Mouse (Mus musculus): ENCODE measurements around the gene Rbp7. TPM values are rescaled to one million over a fixed set of nuclear protein-coding genes. Genes with fewer than 3 reads are reported as not detected.
"Not testable (repeated sequence)": the region's sequence is repeated elsewhere in the genome, so short reads cannot be mapped to it uniquely, and the experiment has no call there.

The Rbp7 gene
- total and polyA plus RNA-seq, 2 experiments from 2014 or later: 2.2 to 64.1 TPM

DNA sequence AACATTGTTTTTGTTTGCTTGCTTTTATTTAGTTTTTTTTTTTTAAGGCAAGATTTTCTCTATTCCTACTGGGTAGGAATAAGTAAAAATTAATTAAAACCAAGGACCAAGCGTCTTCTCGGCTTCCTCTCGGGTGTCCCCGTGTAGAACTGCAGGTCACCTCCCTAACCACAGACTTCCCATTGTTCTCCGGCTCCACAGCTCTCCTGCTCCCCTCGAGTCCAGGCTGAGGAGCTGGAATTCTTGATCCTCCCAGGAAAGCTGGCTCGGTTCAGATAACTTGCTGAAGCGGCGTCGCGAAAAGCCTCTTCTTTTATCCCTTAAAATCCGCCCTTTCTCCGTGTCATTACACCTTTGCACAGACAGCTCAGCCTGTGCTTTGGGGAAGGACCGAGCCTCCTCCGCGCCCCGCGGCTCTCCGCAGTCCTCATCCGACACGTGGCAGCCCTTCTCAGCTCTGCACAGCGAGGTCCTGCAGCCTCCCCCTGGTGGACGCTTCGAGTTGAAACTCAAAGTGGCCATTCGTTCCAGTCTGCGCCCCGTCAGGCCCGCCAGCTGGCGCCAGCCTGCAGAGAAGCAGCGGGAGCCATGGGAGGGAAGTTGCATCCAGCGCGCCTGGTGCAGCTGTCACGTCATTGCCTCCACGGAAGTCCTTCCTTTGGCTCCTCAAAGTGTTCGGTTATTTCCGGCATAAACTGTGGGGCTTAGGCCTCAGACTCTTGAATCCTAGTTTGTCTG, 9.6 kb downstream of the Rbp7 start:
- TF ChIP-seq CTCF (IDR thresholded peaks at IDR 0.05; ENCODE audit: low read depth): peak; percentile 98
- TF ChIP-seq EP300 (IDR thresholded peaks at IDR 0.05; ENCODE audit: low read depth): peak; percentile 44; the same call in 1 of the 2 replicates
- Histone ChIP-seq H3K9me3 (replicated peaks; ENCODE audit: control insufficient read depth, low read length) (no peaks in the 10 kb centered on the region), H3K27me3 (ENCODE audit: control insufficient read depth, insufficient read depth, low read length) (no peaks in the 10 kb centered on the region), H3K4me3 (ENCODE audit: low read depth, low read length) (peak overlapping the region; percentile 30), H3K27ac (ENCODE audit: low read depth) (peak overlapping the region; percentile 85), H3K4me2 (ENCODE audit: low read depth, low read length) (peak overlapping the region; percentile 54), H3K4me1 (ENCODE audit: control insufficient read depth, insufficient read depth) (peaks cover 14% of the 10 kb centered on the region; the same call in 1 of the 2 replicates), H3K9ac (replicated peaks; ENCODE audit: low read depth, low read length) (0 out of 2 replicates have a peak overlapping the region, but pooled peaks have one; percentile 10), H3K36me3 (replicated peaks; ENCODE audit: control insufficient read depth, insufficient read depth, low read length) (no peaks in the 10 kb centered on the region)
- DNase-seq (ENCODE audit: low spot score) (peak; percentile 96), ATAC-seq (ENCODE audit: insufficient read depth, low read depth) (peak; percentile 97)
- under 1% methylated on average over 36 of the region's 36 CpGs for WGBS

DNA sequence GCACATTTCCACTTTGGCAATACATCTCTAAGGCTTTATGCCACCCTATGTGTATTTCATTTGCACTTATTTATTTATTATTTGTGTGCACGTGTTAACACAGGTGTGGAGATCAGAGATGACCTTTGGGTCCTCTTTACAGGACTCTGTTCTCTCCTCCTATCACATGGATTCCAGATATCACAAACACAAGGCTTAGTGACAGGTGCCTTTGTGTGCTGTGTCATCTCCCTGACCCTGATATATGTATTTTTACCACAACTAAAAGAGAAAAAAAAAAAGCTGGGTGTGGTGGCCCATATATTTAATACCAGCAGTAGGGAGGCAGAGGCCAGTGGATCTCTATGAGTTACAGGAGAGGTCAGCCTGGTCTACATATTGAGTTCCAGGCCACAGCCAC, 10.3 kb downstream of the Rbp7 start:
- no peaks in the 10 kb centered on the region for H3K9me3 ChIP-seq (replicated peaks; ENCODE audit: control insufficient read depth, low read length)
- H3K4me3 ChIP-seq (ENCODE audit: low read depth, low read length): no peak overlapping the region
- H3K36me3 ChIP-seq (replicated peaks; ENCODE audit: control insufficient read depth, insufficient read depth, low read length): no peaks in the 10 kb centered on the region
- TF ChIP-seq EP300 (IDR thresholded peaks at IDR 0.05; ENCODE audit: low read depth) (no peak), CTCF (IDR thresholded peaks at IDR 0.05; ENCODE audit: low read depth) (no peak)
- no peak overlapping the region for H3K27ac ChIP-seq (ENCODE audit: low read depth)
- no peak for DNase-seq (ENCODE audit: low spot score)
- H3K4me2 ChIP-seq (ENCODE audit: low read depth, low read length): no peak overlapping the region
- ATAC-seq (ENCODE audit: insufficient read depth, low read depth): no peak
- no peaks in the 10 kb centered on the region for H3K27me3 ChIP-seq (ENCODE audit: control insufficient read depth, insufficient read depth, low read length)
- 51% methylated on average over 1 of the region's 1 CpGs for WGBS
- H3K4me1 ChIP-seq (ENCODE audit: control insufficient read depth, insufficient read depth): peaks cover 14% of the 10 kb centered on the region; the same call in 1 of the 2 replicates
- H3K9ac ChIP-seq (replicated peaks; ENCODE audit: low read depth, low read length): no peak overlapping the region

DNA sequence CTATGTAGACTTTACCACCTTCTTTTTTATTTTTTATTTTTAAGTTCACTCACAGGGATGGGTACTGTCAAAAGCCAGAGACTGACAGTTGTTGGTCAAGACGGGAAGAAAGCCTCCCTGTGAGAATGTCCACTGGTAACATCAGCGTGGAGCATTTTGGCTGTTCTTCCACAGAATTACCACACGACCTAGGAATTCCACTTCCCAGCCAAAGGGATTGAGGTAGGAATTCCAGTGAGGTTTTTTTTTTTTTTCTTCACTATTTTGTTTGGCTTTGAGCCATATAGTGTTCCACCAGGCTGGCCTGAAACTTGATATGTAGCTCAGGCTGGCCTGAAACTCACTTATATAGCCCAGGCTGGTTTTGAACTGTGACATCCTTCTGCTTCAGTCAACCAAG, 12.3 kb downstream of the Rbp7 start:
- H3K27ac ChIP-seq (ENCODE audit: low read depth): peak overlapping the region; percentile 38; the same call in 1 of the 2 replicates

DNA sequence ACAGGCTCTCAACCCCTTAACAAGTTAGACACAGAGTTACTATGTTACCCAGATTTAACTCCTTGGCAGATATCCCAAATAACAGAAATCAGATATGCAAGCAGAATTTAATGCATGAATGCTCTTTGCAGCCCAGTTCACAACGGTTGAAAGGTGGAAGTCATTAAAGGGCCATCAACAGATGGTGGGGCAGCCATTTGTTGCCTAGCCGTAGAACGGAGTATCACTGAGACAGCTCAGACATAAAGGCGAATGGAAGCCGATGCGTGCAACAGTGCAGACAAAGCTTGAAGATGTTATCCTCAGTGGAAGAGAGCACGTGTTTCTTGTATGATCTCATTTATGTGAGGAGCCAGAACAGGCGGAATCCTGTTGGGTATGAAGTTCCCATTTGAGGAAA, 14.2 kb downstream of the Rbp7 start:
- H3K4me3 ChIP-seq (ENCODE audit: low read depth, low read length): no peak overlapping the region
- WGBS: 67% methylated on average over 8 of the region's 8 CpGs
- DNase-seq (ENCODE audit: low spot score): no peak
- peaks cover 6% of the 10 kb centered on the region; the same call in 1 of the 2 replicates for H3K4me1 ChIP-seq (ENCODE audit: control insufficient read depth, insufficient read depth)
- no peak overlapping the region for H3K27ac ChIP-seq (ENCODE audit: low read depth)
- TF ChIP-seq EP300 (IDR thresholded peaks at IDR 0.05; ENCODE audit: low read depth): no peak
- TF ChIP-seq CTCF (IDR thresholded peaks at IDR 0.05; ENCODE audit: low read depth): no peak
- no peak for ATAC-seq (ENCODE audit: insufficient read depth, low read depth)
- no peaks in the 10 kb centered on the region for H3K36me3 ChIP-seq (replicated peaks; ENCODE audit: control insufficient read depth, insufficient read depth, low read length)
- H3K9ac ChIP-seq (replicated peaks; ENCODE audit: low read depth, low read length): no peak overlapping the region
- no peaks in the 10 kb centered on the region for H3K27me3 ChIP-seq (ENCODE audit: control insufficient read depth, insufficient read depth, low read length)
- H3K4me2 ChIP-seq (ENCODE audit: low read depth, low read length): no peak overlapping the region
- no peaks in the 10 kb centered on the region for H3K9me3 ChIP-seq (replicated peaks; ENCODE audit: control insufficient read depth, low read length)

More for the DNA sequence above, 12.3 kb downstream of the Rbp7 start:
- DNase-seq (ENCODE audit: low spot score) (peak; percentile 39), ATAC-seq (ENCODE audit: insufficient read depth, low read depth) (no peak)
- Histone ChIP-seq H3K27me3 (ENCODE audit: control insufficient read depth, insufficient read depth, low read length) (no peaks in the 10 kb centered on the region), H3K4me1 (ENCODE audit: control insufficient read depth, insufficient read depth) (peaks cover 14% of the 10 kb centered on the region; the same call in 1 of the 2 replicates), H3K9ac (replicated peaks; ENCODE audit: low read depth, low read length) (no peak overlapping the region), H3K4me2 (ENCODE audit: low read depth, low read length) (no peak overlapping the region), H3K4me3 (ENCODE audit: low read depth, low read length) (no peak overlapping the region), H3K9me3 (replicated peaks; ENCODE audit: control insufficient read depth, low read length) (no peaks in the 10 kb centered on the region), H3K36me3 (replicated peaks; ENCODE audit: control insufficient read depth, insufficient read depth, low read length) (no peaks in the 10 kb centered on the region)
- WGBS: 13% methylated on average over 3 of the region's 3 CpGs
- TF ChIP-seq EP300 (IDR thresholded peaks at IDR 0.05; ENCODE audit: low read depth): no peak
- TF ChIP-seq CTCF (IDR thresholded peaks at IDR 0.05; ENCODE audit: low read depth): no peak

DNA sequence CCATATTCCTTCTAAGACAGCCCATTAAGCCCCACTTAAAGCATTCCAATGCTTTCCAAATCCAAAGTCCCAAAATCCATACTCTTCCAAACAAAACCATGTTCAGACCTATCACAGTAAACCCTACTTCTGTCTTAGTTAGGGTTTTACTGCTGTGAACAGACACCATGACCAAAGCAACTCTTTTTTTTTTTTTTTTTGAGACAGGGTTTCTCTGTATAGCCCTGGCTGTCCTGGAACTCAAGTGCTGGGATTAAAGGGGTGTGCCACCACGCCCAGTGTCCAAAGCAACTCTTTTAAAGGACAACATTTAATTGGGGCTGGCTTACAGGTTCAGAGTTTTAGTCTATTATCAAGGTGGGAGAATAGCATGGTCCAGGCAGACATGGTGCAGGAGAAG, 22.9 kb downstream of the Rbp7 start:
- H3K9ac ChIP-seq (replicated peaks; ENCODE audit: low read depth, low read length); H3K4me3 ChIP-seq (ENCODE audit: low read depth, low read length); H3K4me2 ChIP-seq (ENCODE audit: low read depth, low read length); H3K27me3 ChIP-seq (ENCODE audit: control insufficient read depth, insufficient read depth, low read length); H3K4me1 ChIP-seq (ENCODE audit: control insufficient read depth, insufficient read depth); DNase-seq (ENCODE audit: low spot score); ATAC-seq (ENCODE audit: insufficient read depth, low read depth); H3K9me3 ChIP-seq (replicated peaks; ENCODE audit: control insufficient read depth, low read length); H3K36me3 ChIP-seq (replicated peaks; ENCODE audit: control insufficient read depth, insufficient read depth, low read length); H3K27ac ChIP-seq (ENCODE audit: low read depth): not testable (repeated sequence)
- 61% methylated on average over 1 of the region's 1 CpGs for WGBS

DNA sequence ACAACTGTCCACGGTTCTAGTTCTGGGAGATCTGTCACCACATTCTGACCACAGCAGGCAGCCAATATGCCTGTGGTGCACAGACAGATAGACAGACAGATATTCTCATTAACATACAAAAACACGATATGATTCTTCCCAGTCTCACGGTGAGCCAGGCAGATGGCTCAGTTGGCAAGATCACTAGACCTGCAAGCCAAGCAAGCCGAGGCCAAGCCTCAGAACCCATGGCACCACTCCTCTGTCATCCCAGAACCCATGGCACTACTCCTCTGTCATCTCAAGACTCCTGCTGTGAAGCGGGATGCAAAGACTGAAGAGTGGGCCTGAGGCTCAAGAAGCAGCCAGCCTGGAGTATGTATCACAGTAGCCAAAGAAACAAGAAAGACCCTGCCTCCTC, 25.2 kb downstream of the Rbp7 start:
- Histone ChIP-seq H3K9ac (replicated peaks; ENCODE audit: low read depth, low read length) (no peak overlapping the region), H3K36me3 (replicated peaks; ENCODE audit: control insufficient read depth, insufficient read depth, low read length) (no peaks in the 10 kb centered on the region), H3K9me3 (replicated peaks; ENCODE audit: control insufficient read depth, low read length) (no peaks in the 10 kb centered on the region), H3K27me3 (ENCODE audit: control insufficient read depth, insufficient read depth, low read length) (no peaks in the 10 kb centered on the region), H3K4me1 (ENCODE audit: control insufficient read depth, insufficient read depth) (no peaks in the 10 kb centered on the region), H3K4me3 (ENCODE audit: low read depth, low read length) (no peak overlapping the region), H3K27ac (ENCODE audit: low read depth) (no peak overlapping the region), H3K4me2 (ENCODE audit: low read depth, low read length) (no peak overlapping the region)
- 70% methylated on average over 5 of the region's 5 CpGs for WGBS
- no peak for TF ChIP-seq CTCF (IDR thresholded peaks at IDR 0.05; ENCODE audit: low read depth)
- ATAC-seq (ENCODE audit: insufficient read depth, low read depth): no peak
- no peak for DNase-seq (ENCODE audit: low spot score)

All from heart, postnatal 0 days (tissue).